Mouse (Mus musculus): ENCODE results near the gene Pcgf2.
"Not testable (repeated sequence)": the region's sequence is repeated elsewhere in the genome, so short reads cannot be mapped to it uniquely, and the experiment has no call there.

The Pcgf2 gene

GRCm38 (mm10) chr11:97716021-97716420 is 15.7 kb upstream of the Pcgf2 start:
- no peak for DNase-seq

GRCm38 (mm10) chr11:97714784-97715760 is 14.8 kb upstream of the Pcgf2 start:
- DNase-seq = no peak

GRCm38 (mm10) chr11:97714356-97714755 is 14.1 kb upstream of the Pcgf2 start:
- DNase-seq = no peak

- peak; percentile 70 for DNase-seq
Measured at GRCm38 (mm10) chr11:97713896-97714295, 13.6 kb upstream of the Pcgf2 start.

GRCm38 (mm10) chr11:97712286-97712685 is 12.0 kb upstream of the Pcgf2 start:
- DNase-seq = no peak

- no peak for DNase-seq
Measured at GRCm38 (mm10) chr11:97711200-97711900, 11.1 kb upstream of the Pcgf2 start.

- not testable (repeated sequence) for DNase-seq
Measured at GRCm38 (mm10) chr11:97710067-97710466, 9.8 kb upstream of the Pcgf2 start.

GRCm38 (mm10) chr11:97703039-97703826 is 2.9 kb upstream of the Pcgf2 start, which contains the start of gene Psmb3:
Gene Psmb3, plus strand, starts transcription at chr11:97703399.
- peak; percentile 100 for DNase-seq

GRCm38 (mm10) chr11:97702393-97702745 is 2.1 kb upstream of the Pcgf2 start:
- peak; percentile 91 for DNase-seq

GRCm38 (mm10) chr11:97701581-97702392 is 1.5 kb upstream of the Pcgf2 start:
- DNase-seq = peak; percentile 73

- DNase-seq = peak; percentile 68
Measured at GRCm38 (mm10) chr11:97700746-97701580, 666 bp upstream of the Pcgf2 start.

GRCm38 (mm10) chr11:97699626-97700002 is 683 bp downstream of the Pcgf2 start:
- DNase-seq = peak; percentile 93

- DNase-seq = peak; percentile 76
Measured at GRCm38 (mm10) chr11:97698741-97699611, 1.3 kb downstream of the Pcgf2 start.

- DNase-seq = no peak
Measured at GRCm38 (mm10) chr11:97697891-97698529, 2.3 kb downstream of the Pcgf2 start.

- no peak for DNase-seq
Measured at GRCm38 (mm10) chr11:97697199-97697890, 3.0 kb downstream of the Pcgf2 start.

GRCm38 (mm10) chr11:97696669-97697068 is 3.6 kb downstream of the Pcgf2 start:
- DNase-seq = no peak

GRCm38 (mm10) chr11:97695712-97696401 is 4.4 kb downstream of the Pcgf2 start:
- no peak for DNase-seq
